Mouse (Mus musculus) CH12.LX (cell line): Measurements from ENCODE around the gene Mybphl. TPM values are rescaled to one million over a fixed set of nuclear protein-coding genes. Genes with fewer than 3 reads are reported as not detected.

Source experiments
- DNase-seq: peaks from one replicate; pipeline ENCODE4 v3.0.0-alpha.2; 2013; ENCODE audit errors: extremely low read depth
- H3K27ac ChIP-seq: 2 replicates; pipeline ENCODE4 v1.5.1; 2012; ENCODE audit warnings: low read depth, mild to moderate bottlenecking, control low read depth, moderate library complexity; ENCODE audit not compliant: insufficient read depth
- H3K27me3 ChIP-seq: replicated peaks from 2 replicates; pipeline ENCODE3; 2012; ENCODE audit warnings: inconsistent platforms
- H3K36me3 ChIP-seq, 2 experiments: replicated peaks in 1 of 2; 2 replicates each; pipeline versions ENCODE3 to v1.6.1; 2012; ENCODE audit warnings: inconsistent platforms in 1 of 2, low read length in 1 of 2, mild to moderate bottlenecking in 1 of 2, mixed read lengths in 1 of 2, moderate library complexity in 1 of 2; ENCODE audit not compliant: control insufficient read depth in 1 of 2, insufficient read depth in 1 of 2
- H3K4me1 ChIP-seq, 2 experiments: 2 replicates each; pipeline ENCODE4 v1.6.1; 2012; ENCODE audit warnings: inconsistent platforms in 1 of 2, moderate library complexity in 1 of 2; ENCODE audit not compliant: insufficient read depth in 2 of 2, control insufficient read depth in 1 of 2
- H3K4me2 ChIP-seq: 2 replicates; pipeline ENCODE4 v1.6.1; 2012; ENCODE audit warnings: low read depth, mild to moderate bottlenecking, control low read depth; ENCODE audit not compliant: poor library complexity, insufficient read depth, severe bottlenecking
- H3K4me3 ChIP-seq, 3 experiments: fragments of 150-350 bp in 1 of 3; sonication (generic) in 1 of 3; replicated peaks in 1 of 3; 2 replicates each; pipeline versions ENCODE3 to v1.5.1; 2011 to 2012; ENCODE audit warnings: low read depth in 2 of 3, low read length in 2 of 3, mild to moderate bottlenecking in 2 of 3, moderate library complexity in 2 of 3, control low read depth in 1 of 3, improper control_type of control experiment in 1 of 3, inconsistent platforms in 1 of 3, mixed read lengths in 1 of 3; ENCODE audit not compliant: poor library complexity in 1 of 3
- H3K79me2 ChIP-seq: replicated peaks from 2 replicates; pipeline ENCODE4 v1.6.1; 2012; ENCODE audit warnings: mild to moderate bottlenecking, moderate library complexity; ENCODE audit not compliant: control insufficient read depth, poor library complexity, insufficient read depth, severe bottlenecking; ENCODE audit errors: extremely low read depth
- H3K9ac ChIP-seq: 2 replicates; pipeline ENCODE4 v1.6.1; 2012; ENCODE audit warnings: low read depth, mild to moderate bottlenecking, control low read depth, moderate library complexity; ENCODE audit not compliant: insufficient read depth
- H3K9me3 ChIP-seq: replicated peaks from 2 replicates; pipeline ENCODE3; 2012; ENCODE audit warnings: low read length, inconsistent platforms, mixed read lengths
- BHLHE40 ChIP-seq: IDR thresholded peaks from 2 replicates; pipeline ENCODE4 v1.6.1; 2011; ENCODE audit warnings: mild to moderate bottlenecking, low read depth, low read length, improper control_type of control experiment
- CHD1 ChIP-seq: IDR thresholded peaks from 2 replicates; pipeline ENCODE4 v1.6.1; 2012; ENCODE audit warnings: low read depth, low read length, improper control_type of control experiment, inconsistent platforms
- CHD2 ChIP-seq: IDR thresholded peaks from 2 replicates; pipeline ENCODE4 v1.6.1; 2011; ENCODE audit warnings: low read length, improper control_type of control experiment
- CTCF ChIP-seq, 2 experiments: IDR thresholded peaks in 1 of 2; conservative IDR thresholded peaks in 1 of 2; 2 replicates each; pipeline ENCODE4 v1.5.1; 2011 to 2012; ENCODE audit warnings: low read depth in 2 of 2, low read length in 2 of 2, improper control_type of control experiment in 1 of 2, inconsistent platforms in 1 of 2, mild to moderate bottlenecking in 1 of 2, moderate library complexity in 1 of 2
- E2F4 ChIP-seq: IDR thresholded peaks from 2 replicates; pipeline ENCODE4 v1.6.1; 2011; ENCODE audit warnings: low read depth, low read length, improper control_type of control experiment; ENCODE audit not compliant: insufficient replicate concordance
- ELF1 ChIP-seq: IDR thresholded peaks from 2 replicates; pipeline ENCODE4 v1.6.1; 2014; ENCODE audit warnings: low read depth, mild to moderate bottlenecking, inconsistent platforms, low read length, improper control_type of control experiment
- ETS1 ChIP-seq: conservative IDR thresholded peaks from 2 replicates; pipeline ENCODE4 v1.6.1; 2012; ENCODE audit warnings: low read depth, mild to moderate bottlenecking, inconsistent platforms, low read length, improper control_type of control experiment, moderate library complexity
- GABPA ChIP-seq: IDR thresholded peaks from 2 replicates; pipeline ENCODE4 v1.6.1; 2012; ENCODE audit warnings: low read depth, low read length, improper control_type of control experiment, inconsistent platforms; ENCODE audit not compliant: insufficient replicate concordance
- HCFC1 ChIP-seq: IDR thresholded peaks from 2 replicates; pipeline ENCODE4 v1.6.1; 2012; ENCODE audit warnings: low read depth, mild to moderate bottlenecking, inconsistent platforms, low read length, improper control_type of control experiment
- IRF4 ChIP-seq: IDR thresholded peaks from 2 replicates; pipeline ENCODE4 v1.6.1; 2014; ENCODE audit warnings: low read depth, mild to moderate bottlenecking, inconsistent platforms, low read length, improper control_type of control experiment
- JUN ChIP-seq: IDR thresholded peaks from 2 replicates; pipeline ENCODE4 v1.6.1; 2011; ENCODE audit warnings: low read depth, mild to moderate bottlenecking, low read length, improper control_type of control experiment, moderate library complexity; ENCODE audit not compliant: insufficient read depth
- JUND ChIP-seq: conservative IDR thresholded peaks from 2 replicates; pipeline ENCODE4 v1.6.1; 2011; ENCODE audit warnings: low read depth, low read length, improper control_type of control experiment
- MAFK ChIP-seq: IDR thresholded peaks from 2 replicates; pipeline ENCODE4 v1.6.1; 2011; ENCODE audit warnings: low read length, improper control_type of control experiment; ENCODE audit not compliant: insufficient replicate concordance
- MAX ChIP-seq: IDR thresholded peaks from 2 replicates; pipeline ENCODE4 v1.6.1; 2011; ENCODE audit warnings: low read length, improper control_type of control experiment
- MAZ ChIP-seq: IDR thresholded peaks from 2 replicates; pipeline ENCODE4 v1.6.1; 2012; ENCODE audit warnings: low read depth, mild to moderate bottlenecking, inconsistent platforms, low read length, improper control_type of control experiment, moderate library complexity
- MEF2A ChIP-seq: IDR thresholded peaks from 2 replicates; pipeline ENCODE4 v1.6.1; 2014; ENCODE audit warnings: low read depth, mild to moderate bottlenecking, inconsistent platforms, low read length, improper control_type of control experiment, borderline replicate concordance
- MXI1 ChIP-seq: IDR thresholded peaks from 2 replicates; pipeline ENCODE4 v1.6.1; 2011; ENCODE audit warnings: mild to moderate bottlenecking, low read depth, low read length, improper control_type of control experiment
- MYC ChIP-seq: IDR thresholded peaks from 2 replicates; pipeline ENCODE4 v1.6.1; 2011; ENCODE audit warnings: low read depth, mild to moderate bottlenecking, improper control_type of control experiment, low read length
- NELFE ChIP-seq: IDR thresholded peaks from 2 replicates; pipeline ENCODE4 v1.6.1; 2011; ENCODE audit warnings: low read depth, low read length, improper control_type of control experiment
- NRF1 ChIP-seq: IDR thresholded peaks from 2 replicates; pipeline ENCODE4 v1.6.1; 2014; ENCODE audit warnings: low read depth, mild to moderate bottlenecking, inconsistent platforms, low read length, improper control_type of control experiment, moderate library complexity
- PAX5 ChIP-seq: IDR thresholded peaks from 2 replicates; pipeline ENCODE4 v1.6.1; 2012; ENCODE audit warnings: low read length, inconsistent platforms, mixed read lengths
- POLR2A ChIP-seq: IDR thresholded peaks from 2 replicates; pipeline ENCODE4 v1.6.1; 2011; ENCODE audit warnings: low read depth, mild to moderate bottlenecking, improper control_type of control experiment, low read length
- RAD21 ChIP-seq: IDR thresholded peaks from 2 replicates; pipeline ENCODE4 v1.6.1; 2011; ENCODE audit warnings: low read depth, mild to moderate bottlenecking, low read length, improper control_type of control experiment, moderate library complexity
- SIN3A ChIP-seq: IDR thresholded peaks from 2 replicates; pipeline ENCODE4 v1.6.1; 2012; ENCODE audit warnings: low read length, improper control_type of control experiment, inconsistent platforms
- SMC3 ChIP-seq: IDR thresholded peaks from 2 replicates; pipeline ENCODE4 v1.6.1; 2011; ENCODE audit warnings: low read depth, low read length, improper control_type of control experiment
- TBP ChIP-seq: conservative IDR thresholded peaks from 2 replicates; pipeline ENCODE4 v1.6.1; 2011; ENCODE audit warnings: low read depth, low read length, improper control_type of control experiment
- TCF12 ChIP-seq: IDR thresholded peaks from 2 replicates; pipeline ENCODE4 v1.6.1; 2014; ENCODE audit warnings: low read depth, mild to moderate bottlenecking, inconsistent platforms, low read length, improper control_type of control experiment
- UBTF ChIP-seq: IDR thresholded peaks from 2 replicates; pipeline ENCODE4 v1.6.1; 2012; ENCODE audit warnings: low read depth, mild to moderate bottlenecking, inconsistent platforms, low read length, improper control_type of control experiment, moderate library complexity
- USF1 ChIP-seq: IDR thresholded peaks from 2 replicates; pipeline ENCODE4 v1.6.1; 2014; ENCODE audit warnings: low read depth, mild to moderate bottlenecking, inconsistent platforms, low read length, improper control_type of control experiment
- USF2 ChIP-seq: conservative IDR thresholded peaks from 2 replicates; pipeline ENCODE4 v1.6.1; 2011; ENCODE audit warnings: low read depth, low read length, improper control_type of control experiment
- ZC3H11A ChIP-seq: IDR thresholded peaks from 2 replicates; pipeline ENCODE4 v1.6.1; 2012; ENCODE audit warnings: low read depth, mild to moderate bottlenecking, inconsistent platforms, low read length, improper control_type of control experiment
- ZKSCAN1 ChIP-seq: IDR thresholded peaks from 2 replicates; pipeline ENCODE4 v1.6.1; 2012; ENCODE audit warnings: low read depth, inconsistent platforms, low read length, improper control_type of control experiment, borderline replicate concordance
- dilution Hi-C: fragments of 300-500 bp; cut with MboI; formaldehyde crosslinking; loops from 2 replicates; pipeline ENCODE4 v1.14.3; 2020; ENCODE audit warnings: low sequenced_read_pairs; ENCODE audit not compliant: extremely low pct_unique_long_range_greater_than_20kb, extremely low pct_ligation_motif_present
- in situ Hi-C: fragments of 300-500 bp; cut with MboI; formaldehyde crosslinking; loops from 3 replicates; pipeline ENCODE4 v1.14.3; 2019; ENCODE audit warnings: low sequenced_read_pairs, low pct_ligation_motif_present, low pct_unique_long_range_greater_than_20kb, mixed read lengths
- polyA plus RNA-seq: library from polyadenylated mRNA; unstranded; fragments of >175 nt; gene quantifications from 2 replicates; pipeline ENCODE4 v1.2.1, GENCODE M21; 2012; ENCODE audit warnings: low read depth; ENCODE audit not compliant: insufficient read length
- total RNA-seq, 2 experiments: library from RNA; depleted of rRNA; stranded (reverse); fragments of 300-350 nt in 1 of 2; fragments of >200 nt in 1 of 2; gene quantifications; 2 replicates each; pipeline ENCODE4 v1.2.3; 2012 to 2014

Mybphl gene
- total and polyA plus RNA-seq, 3 experiments, result not detected

GRCm38 (mm10) chr3:108401692-108402527, 37.2 kb downstream of the Mybphl start:
- Histone ChIP-seq H3K9ac (no peak overlapping the region), H3K4me2 (no peak overlapping the region), H3K27ac (no peak overlapping the region), H3K4me1 (peaks cover 2 to 17% of the 10 kb centered on the region in 2 experiments), H3K27me3 (peaks cover 90% of the 10 kb centered on the region), H3K4me3 (no peak overlapping the region)
- dilution Hi-C loops, result no loop called here
- peak; percentile 59 for TF ChIP-seq ELF1
- no peak for TF ChIP-seq ZKSCAN1
- peak; percentile 79 for TF ChIP-seq SIN3A
- no peak for TF ChIP-seq JUND
- TF ChIP-seq IRF4, result peak; percentile 79
- TF ChIP-seq CHD1, result peak; percentile 97; the same call in 1 of the 2 replicates
- no peak for TF ChIP-seq MAFK
- TF ChIP-seq PAX5, result no peak
- peak; percentile 98 for TF ChIP-seq MXI1
- TF ChIP-seq ETS1, result peak; percentile 65
- peak; percentile 55 for TF ChIP-seq NRF1
- TF ChIP-seq ZC3H11A, result peak; percentile 44; the same call in 1 of the 2 replicates
- TF ChIP-seq POLR2A, result no peak
- TF ChIP-seq CTCF (conservative IDR thresholded peaks at IDR 0.05 in 1 of 2, IDR thresholded peaks at IDR 0.05 in 1 of 2; ENCODE audit: low read depth in 2 of 2, low read length in 2 of 2), result peak; percentile 41 to 96; a peak in 3 of 4 replicates
- peak; percentile 35; the same call in 1 of the 2 replicates for TF ChIP-seq HCFC1
- peak; percentile 79 for TF ChIP-seq SMC3
- TF ChIP-seq E2F4, result no peak
- 0 out of 2 replicates have a peak, but pooled peaks have one; percentile 26 for TF ChIP-seq TBP
- TF ChIP-seq UBTF, result peak; percentile 65; the same call in 1 of the 2 replicates
- peak; percentile 97 for TF ChIP-seq RAD21
- no peak for TF ChIP-seq GABPA
- no peak for TF ChIP-seq JUN
- TF ChIP-seq CHD2, result no peak
- peak; percentile 98 for TF ChIP-seq MAX
- peak; percentile 100 for TF ChIP-seq BHLHE40
- 0 out of 2 replicates have a peak, but pooled peaks have one; percentile 17 for TF ChIP-seq MAZ
- TF ChIP-seq USF1, result peak; percentile 82
- peak; percentile 98 for TF ChIP-seq MYC
- TF ChIP-seq MEF2A, result peak; percentile 84
- peak; percentile 95 for TF ChIP-seq TCF12
- TF ChIP-seq NELFE, result peak; percentile 58; the same call in 1 of the 2 replicates
- TF ChIP-seq USF2, result peak; percentile 74; the same call in 1 of the 2 replicates
- TF ChIP-seq, all 38 proteins: peak for 23
- Histone ChIP-seq H3K79me2 (no peaks in the 10 kb centered on the region), H3K9me3 (no peaks in the 10 kb centered on the region), H3K36me3 (no peaks in the 10 kb centered on the region)
- in situ Hi-C loops, result loop anchor here (25.0 kb wide), 1 partner anchor 385 kb away; no protein-coding TSS in a partner anchor
- DNase-seq, result peak; percentile 97
